Mouse (Mus musculus): ENCODE results near the gene Gng3. TPM values are rescaled to one million over a fixed set of nuclear protein-coding genes. Genes with fewer than 3 reads are reported as not detected.
A peak's percentile ranks its signal among the peaks of the same experiment; 100 is the strongest.
"Not testable (repeated sequence)": the region's sequence is repeated elsewhere in the genome, so short reads cannot be mapped to it uniquely, and the experiment has no call there.

Gng3 gene
- total RNA-seq (2021): under 1 TPM; 0.66 to 0.77 TPM
- long read RNA-seq, experiment 1, partial matches to known transcripts: 0 of 1 reads
- long read RNA-seq, experiment 1, other reads (novel, unspliced or antisense): 0 of 1 reads
- long read RNA-seq, experiment 2: 0 reads

GRCm38 (mm10) chr19:8839103-8839907 lies at the start of gene Gng3:
Gng3 (minus strand) TSS chr19:8839194.
- DNase-seq: no peak

GRCm38 (mm10) chr19:8887585-8888463 lies 48.8 kb upstream of the Gng3 start:
- DNase-seq: no peak

DNA sequence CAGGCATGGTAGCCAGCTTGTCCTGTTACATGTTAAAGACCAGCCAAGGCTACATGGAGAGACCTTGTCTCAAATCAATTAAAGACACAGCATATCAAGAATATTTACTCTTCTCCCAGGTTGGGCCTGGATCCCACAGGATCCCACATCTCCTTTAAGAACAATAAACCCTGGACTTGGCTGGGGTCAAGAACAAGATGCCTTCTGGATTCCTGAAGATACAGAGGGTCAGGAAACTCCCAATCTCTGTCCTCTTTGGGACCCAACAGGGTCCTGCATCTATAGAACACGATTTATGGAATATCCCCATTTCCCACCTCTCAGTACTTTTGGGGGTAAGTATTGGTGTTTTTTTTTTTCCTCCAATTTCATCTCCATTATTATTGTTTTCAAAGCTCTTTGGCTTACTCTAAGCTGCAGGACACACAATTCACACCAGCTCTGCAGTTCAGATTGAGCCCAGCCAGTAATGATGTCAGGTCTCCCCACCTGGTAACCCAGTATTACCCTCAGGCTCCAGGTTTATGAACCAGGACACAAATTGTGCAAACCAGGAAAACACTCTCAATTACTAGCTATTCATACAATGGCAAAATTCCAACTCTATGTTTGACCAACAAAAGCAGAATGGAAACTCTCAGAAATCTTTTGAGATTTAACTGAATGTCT lies 48.1 kb upstream of the Gng3 start:
- DNase-seq: no peak

DNA sequence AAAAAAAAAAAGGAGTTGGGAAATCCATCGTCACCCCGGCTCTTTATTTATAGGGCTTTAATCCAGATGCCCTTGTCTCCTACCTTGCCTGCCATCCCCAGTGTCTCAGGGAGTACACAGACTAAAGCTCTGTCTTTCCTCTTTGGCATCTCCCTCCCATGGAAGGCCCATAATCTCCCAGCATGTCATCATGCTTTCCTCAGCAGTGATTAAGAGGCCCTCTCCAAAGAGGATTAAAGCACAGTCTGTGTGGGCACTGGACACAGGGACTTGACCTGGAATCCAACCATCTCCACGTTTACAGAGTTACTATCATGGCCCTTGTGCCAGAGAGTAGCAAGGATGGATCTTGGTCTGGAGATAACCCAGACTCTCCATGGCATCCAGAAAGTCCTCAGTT lies 44.6 kb upstream of the Gng3 start, which contains the start of the genes Lbhd1 and Gm49403:
Gene Lbhd1, plus strand, starts transcription at position 117 of the 400 bp plus-strand sequence.
Gene Gm49403, plus strand, starts transcription at position 315 of the 400 bp plus-strand sequence.
- DNase-seq: no peak

DNA sequence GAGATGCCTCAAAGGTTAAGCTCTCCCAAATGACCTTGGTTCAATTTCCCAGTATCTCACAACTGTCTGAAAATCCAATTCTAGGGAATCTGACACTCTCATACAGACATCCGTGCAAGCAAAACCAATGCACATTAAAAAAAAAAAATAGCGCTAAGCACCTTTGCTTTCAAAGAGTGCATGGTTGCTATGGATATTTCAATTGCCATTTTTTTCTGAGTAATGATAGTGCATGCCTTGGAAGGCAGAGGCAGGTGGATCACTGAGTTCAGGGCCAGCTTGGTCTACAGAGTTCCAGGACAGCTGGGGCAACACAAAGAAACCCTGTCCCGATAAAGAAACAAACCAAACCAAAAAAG lies 42.0 kb upstream of the Gng3 start:
- no peak for DNase-seq

DNA sequence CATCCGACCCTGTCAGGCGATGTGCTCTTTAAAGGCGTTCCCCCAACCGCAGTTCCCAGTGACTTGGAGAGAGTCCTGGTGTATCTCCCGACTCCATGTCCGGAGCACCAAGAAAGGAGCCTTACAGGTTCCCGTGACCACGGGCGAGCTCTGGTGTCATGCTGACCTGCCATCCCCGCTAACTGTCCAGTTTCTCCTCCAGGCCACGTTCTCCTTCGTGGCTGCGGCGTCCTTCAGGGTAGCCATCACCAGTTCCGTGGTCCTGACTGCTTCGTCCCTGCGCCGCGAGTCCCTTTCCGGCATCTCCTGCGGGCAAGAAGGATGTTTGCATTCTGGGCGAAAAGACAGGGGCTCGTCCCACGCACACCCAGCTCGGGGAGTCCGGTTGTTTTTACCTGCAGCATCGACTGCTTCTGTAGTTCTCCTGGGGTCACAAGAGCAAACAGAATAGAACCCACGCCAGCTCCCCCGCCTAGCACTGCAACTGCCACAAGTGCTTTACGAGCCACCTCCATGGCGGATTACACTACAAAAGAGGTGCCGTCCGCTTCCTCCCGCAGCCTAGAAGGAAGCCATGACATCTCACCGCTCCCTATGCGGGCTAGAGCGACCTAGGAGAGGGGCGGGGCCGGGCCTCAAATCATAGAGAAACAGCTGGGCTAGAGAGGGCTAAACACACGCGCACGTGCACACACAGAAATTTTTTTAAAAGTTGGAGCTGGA lies 41.5 kb upstream of the Gng3 start, which contains the start of gene Uqcc3:
Gene Uqcc3, minus strand, starts transcription at position 613 of the 723 bp plus-strand sequence.
- DNase-seq: peak; percentile 84

GRCm38 (mm10) chr19:8875031-8875430 lies 36.0 kb upstream of the Gng3 start:
- DNase-seq: no peak

GRCm38 (mm10) chr19:8872266-8872840 lies 33.4 kb upstream of the Gng3 start:
- DNase-seq: no peak

DNA sequence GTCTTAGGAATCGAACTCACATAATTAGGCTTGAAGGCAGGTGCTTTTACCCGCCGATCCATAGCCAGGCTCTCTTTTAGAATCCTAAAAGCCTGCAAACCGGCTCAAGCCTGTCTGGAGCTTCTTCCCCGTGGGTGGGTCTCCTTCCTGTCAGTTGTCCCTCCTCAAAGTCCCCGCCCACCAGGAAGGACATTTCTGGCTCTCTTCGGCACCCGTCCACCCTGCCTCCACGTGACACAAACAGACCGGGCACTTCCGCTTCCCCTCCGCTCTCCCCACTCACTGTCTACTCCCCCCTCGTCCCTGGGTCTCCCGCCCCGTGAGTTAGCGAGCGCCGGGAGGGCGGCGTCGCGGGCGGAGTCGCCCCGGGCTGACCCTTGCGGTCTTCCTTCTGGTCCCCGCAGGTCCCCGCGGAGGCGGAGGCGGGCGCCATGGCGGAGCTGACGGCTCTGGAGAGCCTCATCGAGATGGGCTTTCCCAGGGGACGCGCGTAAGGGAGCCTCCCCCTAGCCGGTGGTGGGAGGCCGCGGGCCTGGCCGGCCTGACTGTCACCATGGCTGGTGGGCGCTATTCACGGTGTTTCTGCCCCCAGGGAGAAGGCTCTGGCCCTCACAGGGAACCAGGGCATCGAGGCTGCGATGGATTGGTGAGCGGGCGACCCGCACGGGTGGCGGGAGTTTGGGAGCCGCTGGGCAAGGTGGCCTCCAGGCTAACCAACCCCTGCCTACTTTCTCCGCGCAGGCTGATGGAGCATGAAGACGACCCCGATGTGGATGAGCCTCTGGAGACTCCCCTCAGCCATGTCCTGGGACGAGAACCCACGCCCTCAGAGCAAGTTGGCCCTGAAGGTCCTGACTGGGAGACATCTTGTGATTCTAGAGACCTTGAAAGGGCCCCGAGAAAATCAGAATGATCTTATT lies 32.5 kb upstream of the Gng3 start, which contains the start of gene Ubxn1:
Gene Ubxn1, plus strand, starts transcription at position 230 of the 920 bp plus-strand sequence.
- peak; percentile 93 for DNase-seq

GRCm38 (mm10) chr19:8870838-8871237 lies 31.8 kb upstream of the Gng3 start:
- no peak for DNase-seq

DNA sequence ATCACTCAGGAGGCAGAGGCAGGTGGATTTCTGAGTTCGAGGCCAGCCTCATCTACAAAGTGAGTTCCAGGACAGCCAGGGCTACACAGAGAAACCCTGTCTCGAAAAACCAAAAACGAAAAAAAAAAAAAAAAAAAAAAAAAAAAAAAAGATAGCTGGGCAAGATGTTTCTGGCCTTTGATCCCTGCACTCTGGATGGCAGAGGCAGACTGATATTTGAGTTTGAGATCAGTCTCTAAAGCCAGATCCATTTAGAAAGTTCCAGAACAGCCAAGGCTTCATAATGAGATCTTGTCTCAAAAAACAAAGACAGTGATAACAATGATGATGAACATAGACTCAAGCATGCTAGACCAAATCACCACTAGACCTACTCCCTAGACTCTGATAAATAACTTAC lies 31.4 kb upstream of the Gng3 start:
- DNase-seq: not testable (repeated sequence)

GRCm38 (mm10) chr19:8864265-8864664 lies 25.3 kb upstream of the Gng3 start:
- no peak for DNase-seq

GRCm38 (mm10) chr19:8859018-8859417 lies 20.0 kb upstream of the Gng3 start:
- no peak for DNase-seq

- DNase-seq: peak; percentile 51
Observed at GRCm38 (mm10) chr19:8857689-8858088, 18.7 kb upstream of the Gng3 start.

DNA sequence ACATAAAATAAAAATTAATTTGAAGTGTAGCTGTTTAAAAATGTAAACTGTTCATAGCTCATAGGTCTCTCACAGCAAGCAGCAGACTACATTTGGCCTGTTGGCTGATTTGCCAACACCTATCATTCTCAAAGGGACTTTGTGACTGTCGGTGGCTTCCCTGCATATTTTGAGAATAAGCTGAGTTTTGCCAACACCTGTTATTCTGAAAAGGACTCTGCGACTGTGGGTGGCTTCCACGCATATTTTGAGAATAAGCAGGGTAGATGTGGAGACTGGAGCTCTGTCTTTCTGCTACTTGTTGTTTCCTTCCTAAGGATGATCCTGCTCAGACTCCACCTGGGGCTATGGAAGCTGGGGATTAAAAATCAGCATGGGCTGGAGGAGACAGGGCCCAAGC lies 14.1 kb upstream of the Gng3 start:
- DNase-seq: no peak

DNA sequence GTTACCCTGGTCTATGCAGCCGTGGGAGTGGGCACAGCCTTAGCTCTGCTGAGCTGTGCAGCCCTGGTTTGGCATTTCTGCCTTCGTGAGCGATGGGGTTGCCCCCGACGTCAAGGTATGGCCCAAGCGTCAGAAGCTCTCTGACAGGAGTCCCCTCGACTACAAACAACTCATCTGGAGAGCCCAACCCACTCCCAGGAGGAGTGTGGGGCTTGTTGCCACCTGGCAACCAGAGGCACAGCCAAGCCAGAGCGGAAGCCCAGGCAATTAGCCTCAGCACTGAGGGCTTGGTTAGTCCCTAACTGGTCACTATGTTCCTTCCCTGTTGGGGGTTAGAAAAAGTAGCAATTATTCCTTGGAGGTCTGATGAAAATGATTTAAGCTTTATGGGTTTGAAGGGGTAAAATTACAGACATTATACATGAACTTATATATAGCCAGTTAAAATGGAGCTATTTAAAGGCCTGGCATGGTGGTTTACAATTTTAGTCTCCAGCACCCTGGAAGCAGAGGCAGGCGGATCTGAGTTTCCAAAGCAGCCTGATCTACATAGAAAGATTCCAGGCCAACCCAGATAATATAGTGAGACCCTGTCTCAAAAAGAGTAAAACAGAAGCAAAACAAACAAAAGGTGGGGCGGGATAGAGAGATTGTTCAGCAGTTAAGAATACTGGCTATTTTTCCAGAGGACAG lies 13.4 kb upstream of the Gng3 start:
- peak; percentile 36 for DNase-seq

DNA sequence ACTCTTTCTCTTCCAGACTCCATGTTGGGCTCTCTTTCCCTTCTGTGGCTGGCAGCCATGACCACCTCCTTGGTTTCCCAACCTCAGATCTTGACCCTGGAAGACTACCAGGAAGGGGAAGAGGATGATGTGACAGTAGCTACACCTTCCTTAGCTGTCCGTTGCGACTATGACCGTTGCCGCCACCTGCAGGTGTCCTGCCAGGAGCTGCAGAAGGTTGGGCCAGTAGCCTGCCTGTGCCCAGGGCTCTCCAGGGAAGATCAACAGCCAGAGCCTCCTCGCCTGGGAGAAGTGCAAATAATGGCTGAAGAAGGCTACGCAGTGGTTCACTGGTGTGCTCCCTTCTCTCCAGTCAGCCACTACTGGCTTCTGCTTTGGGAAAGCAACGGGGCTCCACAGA lies 12.6 kb upstream of the Gng3 start:
- DNase-seq: no peak

DNA sequence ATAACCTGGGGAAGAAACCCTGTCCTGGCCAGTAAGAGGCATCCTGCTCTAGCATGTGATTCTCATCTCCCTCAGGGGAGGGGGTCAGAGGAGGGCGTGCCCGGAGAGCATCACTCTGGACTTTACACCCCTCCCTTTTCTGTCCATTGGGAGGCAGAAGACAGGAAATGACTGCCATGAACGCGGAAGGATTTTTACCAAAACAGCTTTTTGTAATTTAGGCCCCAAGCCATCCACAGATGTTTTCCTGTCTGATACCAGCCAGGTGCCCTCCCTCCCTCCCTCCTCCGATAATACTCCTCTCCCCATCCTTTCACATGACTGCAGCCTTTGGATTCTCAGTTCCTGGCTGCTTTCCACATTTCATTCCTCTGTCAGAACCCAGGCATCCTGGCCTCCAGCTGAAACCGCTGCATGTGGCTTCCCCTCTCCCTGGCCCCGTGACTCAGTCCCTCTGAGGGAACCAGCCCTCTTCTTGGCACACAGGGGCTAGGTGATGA lies 11.5 kb upstream of the Gng3 start, which contains the start of gene Lrrn4cl:
Gene Lrrn4cl, plus strand, starts transcription at position 367 of the 500 bp plus-strand sequence.
- DNase-seq: peak; percentile 44

GRCm38 (mm10) chr19:8848356-8848755 lies 9.4 kb upstream of the Gng3 start:
- DNase-seq: no peak
